8 mouse cellular contexts compared by ENCODE assay signal in the genomic region with DNA sequence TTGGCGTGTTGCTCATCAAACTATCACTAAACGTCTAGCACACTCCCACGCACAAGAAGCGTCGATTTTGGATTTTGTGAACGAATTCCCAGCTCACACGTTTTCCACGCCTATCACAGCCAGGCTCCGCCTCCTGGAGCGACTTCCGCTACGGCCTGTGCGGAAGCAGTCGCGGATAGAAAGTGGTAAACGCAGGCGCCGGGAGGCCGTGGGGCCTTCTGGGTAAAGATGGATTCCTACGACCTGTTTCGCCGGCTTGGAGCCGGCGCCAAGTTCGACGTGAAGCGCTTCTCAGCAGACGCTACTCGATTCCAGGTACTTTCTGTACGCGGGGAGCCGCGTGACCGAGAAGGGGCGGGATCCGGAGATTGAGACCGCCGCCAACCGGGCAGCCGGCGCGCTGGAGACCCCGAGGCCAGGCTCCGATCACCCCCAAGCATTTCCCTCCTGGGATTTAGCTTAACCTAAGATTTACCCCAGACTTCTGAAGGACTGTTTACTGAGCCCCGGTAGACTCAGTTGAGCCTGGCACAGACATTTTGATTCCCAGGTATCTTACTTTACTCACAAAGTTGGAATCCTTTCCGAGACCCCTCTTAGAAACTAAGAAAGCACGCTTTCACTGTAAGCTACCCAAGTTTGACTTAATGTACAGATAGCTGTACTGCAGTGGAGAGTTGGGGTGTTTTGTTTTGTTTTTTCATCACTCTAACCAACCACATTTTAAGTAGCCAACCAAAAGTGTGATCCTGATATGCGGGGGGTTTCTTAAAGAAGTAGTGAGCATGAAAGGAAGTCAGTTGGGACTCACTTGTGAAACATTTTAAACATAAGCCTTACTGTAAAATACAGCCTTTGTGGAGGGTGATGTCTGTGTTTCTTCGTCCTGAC. TPM values are rescaled to one million over a fixed set of nuclear protein-coding genes. Genes with fewer than 3 reads are reported as not detected.
DNase-seq lines count a peak whose midpoint lies in the region; ATAC-seq and TF ChIP-seq lines count a peak whose summit lies in the region.

A gene (plus strand): TSS at position 113 of the 891 bp plus-strand sequence.

- peaks cover 15% of the 10 kb centered on the region for H3K27me3 ChIP-seq in megakaryocyte, embryonic 14.5 days (replicated peaks)

- TF ChIP-seq POLR2A in cortical plate, adult 2 months (IDR thresholded peaks at IDR 0.05; ENCODE audit: extremely low read depth, insufficient read depth, low read length), result peak; percentile 74

- peaks cover 40% of the 10 kb centered on the region for H3K36me3 ChIP-seq in megakaryocyte, embryonic 14.5 days (replicated peaks; ENCODE audit: low read length)

- H3K27ac ChIP-seq in cortical plate, adult 2 months (ENCODE audit: insufficient read depth, low read length), result no peak within 1 kb of the TSS

- H3K4me3 ChIP-seq in cortical plate, adult 2 months (ENCODE audit: insufficient read depth, low read length), result peak within 1 kb of the TSS; percentile 21
- peak within 1 kb of the TSS; percentile 94 for H3K4me3 ChIP-seq in megakaryocyte, embryonic 14.5 days (replicated peaks)

- no peaks in the 10 kb centered on the region for H3K9me3 ChIP-seq in megakaryocyte, embryonic 14.5 days

- peak; percentile 79 to 84 for DNase-seq in gastrocnemius, adult 8-10 months (ENCODE audit: low spot score in 2 of 2)
- peak; percentile 67 for DNase-seq in hindlimb bud, embryonic 11.5 days (ENCODE audit: extremely low spot score, low read depth, low spot score)
- DNase-seq in left cerebral cortex, adult 8-10 months (ENCODE audit: low spot score in 2 of 2), result peak; percentile 75 to 88
- peak; percentile 93 to 94 for DNase-seq in right cerebral cortex, postnatal 10 days (ENCODE audit: low spot score in 2 of 2)
- peak; percentile 81 for DNase-seq in urinary bladder, postnatal 25 days (ENCODE audit: low spot score)

- H3K4me1 ChIP-seq in cortical plate, adult 2 months (ENCODE audit: control insufficient read depth, insufficient read depth, low read length), result no peaks in the 10 kb centered on the region; the same call in 1 of the 2 replicates
- peaks cover 14% of the 10 kb centered on the region; the same call in 1 of the 2 replicates for H3K4me1 ChIP-seq in megakaryocyte, embryonic 14.5 days

- TF ChIP-seq CTCF in cortical plate, adult 2 months (IDR thresholded peaks at IDR 0.05; ENCODE audit: extremely low read depth, insufficient read depth, low read length), result no peak

- peak; percentile 97 for ATAC-seq in activated CD4-positive, CD25-positive, alpha-beta regulatory T cell, adult 4 months

RNA-seq across cellular contexts. Expression of the gene that starts here (rescaled TPM):
- 10 to 100 TPM; 70.5 to 85.7 TPM for polyA plus RNA-seq in activated CD4-positive, CD25-positive, alpha-beta regulatory T cell, adult 4 months (2017; shearing (Covaris generic))
- 12.3 and 13.5 TPM in 2 replicates for polyA plus RNA-seq in cortical plate, adult 2 months (2012; rRNA removed)
- total RNA-seq in gastrocnemius, adult 8-10 months (2022), result 10 to 100 TPM in 3 of 4 experiments, 1 to 10 TPM in 1; 9.8 to 12.4 (median 11.0) TPM
- total RNA-seq in left cerebral cortex, adult 8-10 months (2022), result 10 to 100 TPM; 13.7 to 19.2 (median 15.6) TPM
- polyA plus RNA-seq in megakaryocyte, embryonic 14.5 days (2012; ENCODE audit: insufficient read depth, low replicate concordance), result 0.81 TPM in 1 of 2 replicates, not detected in the other
